Mouse (Mus musculus) layer of hippocampus, adult 9-10 months (tissue): ENCODE measurements around the gene Ankrd31.
A peak's percentile ranks its signal among the peaks of the same experiment; 100 is the strongest.
"Not testable (repeated sequence)": the region's sequence is repeated elsewhere in the genome, so short reads cannot be mapped to it uniquely, and the experiment has no call there.

Source experiments
- DNase-seq: peaks from one replicate; pipeline ENCODE4 v3.0.0; 2022; ENCODE audit warnings: low spot score

Ankrd31 gene

DNA sequence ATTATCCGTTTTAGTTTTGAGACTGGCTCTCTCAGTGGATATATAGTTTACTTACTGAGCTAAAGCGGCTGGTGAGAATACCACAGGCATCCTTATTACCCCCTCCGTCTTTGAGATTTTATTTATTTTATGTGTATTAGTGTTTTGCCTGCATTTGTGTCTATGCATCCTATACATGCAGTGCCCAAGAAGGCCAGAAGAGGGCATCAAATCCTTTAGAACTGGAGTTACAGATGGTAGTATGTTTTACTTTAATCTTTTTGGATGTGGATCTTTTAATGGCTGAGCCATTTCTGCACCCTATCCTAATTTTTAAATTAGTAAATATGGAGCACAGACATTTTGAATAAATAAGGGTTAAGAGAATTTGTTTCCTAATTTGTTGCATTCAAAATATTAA, 107.1 kb downstream of the Ankrd31 start:
- DNase-seq = peak; percentile 83

DNA sequence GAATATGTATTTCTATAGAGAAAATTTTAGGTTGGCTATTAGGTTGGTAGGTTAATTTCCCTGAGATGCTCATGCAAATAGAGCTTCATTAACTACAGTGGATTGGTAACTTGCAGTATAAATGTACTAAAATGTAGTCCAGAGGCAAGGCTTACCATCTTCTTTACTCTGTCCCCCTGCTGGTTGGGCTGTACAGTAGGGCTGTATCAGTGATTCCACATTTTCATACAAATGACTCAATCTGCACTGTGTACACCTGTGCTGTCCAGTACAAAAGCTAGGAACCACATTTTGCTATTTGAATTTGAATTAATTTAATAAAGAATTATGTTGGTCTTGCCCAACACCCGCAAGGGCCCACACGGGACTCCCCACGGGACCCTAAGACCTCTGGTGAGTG, 111.1 kb downstream of the Ankrd31 start:
- no peak for DNase-seq

DNA sequence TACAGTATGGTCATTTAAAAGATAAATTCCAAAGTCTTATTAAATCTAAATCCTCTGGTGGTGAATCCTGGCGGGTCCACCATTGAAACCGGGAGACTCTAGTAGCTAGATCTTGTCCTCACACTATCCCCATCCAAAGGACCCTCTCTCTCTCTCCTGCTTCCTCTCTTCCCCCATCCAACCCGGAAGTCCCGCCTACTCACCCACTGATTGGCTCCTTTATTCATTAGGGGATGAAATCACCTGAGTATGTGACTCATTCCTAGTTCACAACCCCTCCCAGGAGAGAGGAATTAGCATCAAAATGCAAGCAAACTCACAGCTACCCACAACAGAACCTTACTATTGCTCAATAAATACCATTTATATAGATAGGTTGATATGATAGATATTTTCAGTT, 122.7 kb downstream of the Ankrd31 start:
- DNase-seq = no peak

DNA sequence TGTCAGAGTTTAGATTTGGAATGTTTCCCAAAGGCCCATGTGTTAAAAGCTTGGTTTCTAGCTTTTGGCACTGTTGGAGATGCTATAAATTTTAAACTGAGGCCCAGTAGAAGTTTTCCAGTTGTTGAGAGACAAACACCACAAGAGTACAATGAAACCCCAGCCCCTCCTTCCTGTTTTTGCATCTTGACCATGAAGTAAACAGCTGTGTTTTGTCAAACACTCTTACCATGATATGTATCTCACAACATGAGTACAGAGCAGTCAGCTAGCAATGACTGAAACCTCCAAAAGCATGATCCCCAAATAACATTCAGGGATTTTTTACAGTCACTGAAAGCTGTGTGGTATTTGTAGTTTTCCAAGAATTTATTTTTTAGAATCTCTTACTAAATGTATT, 126.0 kb downstream of the Ankrd31 start:
- no peak for DNase-seq

- DNase-seq = peak; percentile 10
Observed at GRCm38 (mm10) chr13:96878220-96879057, 130.4 kb downstream of the Ankrd31 start.

- DNase-seq = no peak
Observed at GRCm38 (mm10) chr13:96884534-96884933, 136.5 kb downstream of the Ankrd31 start.

- no peak for DNase-seq
Observed at GRCm38 (mm10) chr13:96889985-96890384, 141.9 kb downstream of the Ankrd31 start.

- no peak for DNase-seq
Observed at GRCm38 (mm10) chr13:96895144-96895543, 147.1 kb downstream of the Ankrd31 start.

GRCm38 (mm10) chr13:96906717-96907116, 158.6 kb downstream of the Ankrd31 start:
- DNase-seq = no peak

DNA sequence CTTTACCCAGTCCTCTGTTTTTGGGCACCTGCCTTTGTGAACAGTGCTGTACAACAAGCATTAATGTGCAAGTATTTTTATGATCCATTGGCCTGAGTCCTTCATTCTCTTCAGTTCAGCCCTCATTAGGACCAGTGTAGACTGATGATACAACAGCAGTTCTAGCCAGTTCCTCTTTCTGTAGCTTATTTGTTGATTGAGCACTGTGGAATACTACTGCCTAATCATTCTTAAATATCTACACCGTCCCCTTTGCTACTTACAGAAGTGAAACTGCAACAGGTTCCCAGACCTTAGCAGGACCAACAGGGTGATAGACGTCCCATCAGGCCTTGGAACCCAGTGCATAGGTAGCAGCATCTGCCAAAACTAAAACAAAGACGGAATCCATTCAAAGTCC, 163.1 kb downstream of the Ankrd31 start:
- no peak for DNase-seq

DNA sequence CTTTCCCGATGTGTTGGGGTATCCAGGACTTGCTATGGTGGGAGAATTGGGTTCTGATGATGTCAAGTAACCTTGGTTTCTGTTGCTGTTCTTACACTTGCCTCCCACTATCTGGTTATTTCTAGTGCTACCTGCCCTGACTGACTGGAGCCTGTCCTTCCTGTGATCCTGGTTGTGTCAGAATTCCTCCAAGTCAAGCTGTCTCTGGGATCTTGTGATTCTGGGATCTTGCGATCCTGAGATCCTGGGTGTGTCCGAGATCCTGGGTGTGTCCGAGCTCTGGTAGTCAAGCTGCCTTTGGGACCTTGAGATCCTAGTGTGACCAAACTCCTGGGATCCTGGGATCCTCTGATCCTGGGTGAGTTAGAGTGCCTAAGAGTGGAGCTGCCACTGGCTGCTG, 175.1 kb downstream of the Ankrd31 start:
- not testable (repeated sequence) for DNase-seq

DNA sequence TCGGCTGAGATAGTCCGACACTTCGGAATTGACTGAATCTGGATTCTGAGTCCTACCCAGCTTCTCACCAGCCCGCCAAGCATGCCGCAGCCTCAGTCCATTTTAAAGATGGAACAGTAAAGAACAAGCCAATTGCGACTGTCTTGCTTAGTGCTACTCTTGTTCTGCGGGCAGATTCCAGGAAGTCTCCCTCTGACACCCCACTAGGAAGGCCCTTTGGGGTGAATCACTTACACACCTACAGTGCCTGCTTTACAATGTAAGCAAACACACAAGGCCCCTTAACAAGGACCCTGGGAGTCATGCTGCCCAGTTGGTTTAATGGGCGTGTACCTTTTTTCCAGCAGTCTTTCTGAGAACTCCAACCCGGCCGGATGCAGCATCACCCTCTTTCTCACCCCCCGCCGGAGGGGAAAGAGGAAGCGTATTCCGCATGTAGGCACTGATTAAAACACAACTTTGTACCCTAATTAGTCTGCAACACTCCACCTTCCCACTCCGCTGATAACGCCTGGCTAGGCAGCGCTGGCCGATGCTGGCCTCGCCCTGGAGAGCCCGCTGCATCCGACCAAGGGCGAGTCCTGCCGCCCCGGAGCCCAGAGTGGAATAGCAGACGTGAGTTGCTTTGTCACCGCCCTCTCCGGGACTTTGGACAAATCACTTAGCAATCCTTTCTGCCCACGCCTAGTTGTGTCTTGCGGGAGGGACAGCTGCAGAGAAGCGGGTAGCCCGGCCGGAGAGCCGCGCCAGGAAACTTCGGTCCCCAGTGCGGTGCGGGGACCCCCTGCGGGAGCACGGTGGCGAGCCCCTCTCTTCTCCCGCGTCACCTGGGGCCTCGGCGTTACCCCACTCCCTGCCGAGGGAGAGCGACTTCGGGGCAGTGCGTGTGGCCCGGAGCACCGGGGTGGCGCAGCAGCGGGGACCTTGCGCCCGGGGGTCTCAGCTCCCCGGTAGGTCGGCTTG, 176.2 kb downstream of the Ankrd31 start, which contains the start of gene Gcnt4:
Gene Gcnt4, plus strand, starts transcription at position 691 of the 963 bp plus-strand sequence.
- DNase-seq = no peak

DNA sequence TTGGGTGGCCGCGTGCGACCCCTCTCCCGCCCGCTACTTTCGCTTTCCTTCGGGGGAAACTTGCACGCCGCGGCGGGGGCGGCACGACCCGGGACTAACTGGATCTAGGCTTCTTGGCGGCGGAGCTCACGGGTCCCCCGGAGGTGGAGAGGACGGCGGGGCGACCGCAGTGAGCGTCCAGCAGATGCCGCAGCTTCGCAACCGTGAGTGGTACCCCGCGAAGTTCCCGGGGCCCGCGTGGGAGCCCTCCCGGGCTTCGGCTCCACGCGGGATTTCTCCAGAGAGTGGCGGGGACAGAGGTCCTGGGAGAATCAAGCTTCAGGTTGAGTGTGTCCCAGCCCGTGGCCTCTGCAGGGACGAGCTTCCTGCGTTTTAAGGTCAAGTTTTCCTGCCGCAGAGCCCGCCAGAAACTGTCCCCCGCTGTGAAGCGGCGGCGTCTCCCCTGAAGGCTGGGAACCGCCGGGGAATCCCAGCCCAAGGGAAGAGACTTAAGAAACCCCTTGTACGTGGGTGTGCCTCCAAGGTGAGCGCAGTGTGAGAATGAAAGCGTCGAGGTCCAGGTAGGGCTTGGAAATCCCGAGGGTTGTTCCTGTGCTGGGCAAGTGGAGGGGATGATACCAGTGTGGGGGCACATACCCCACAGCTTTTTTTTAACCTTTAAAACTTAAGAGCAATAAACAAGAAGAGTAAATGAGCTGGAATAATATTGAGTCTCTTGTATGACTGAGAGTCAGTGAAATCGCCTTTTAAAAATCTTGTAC, 177.1 kb downstream of the Ankrd31 start:
- DNase-seq = no peak

GRCm38 (mm10) chr13:96925991-96926725, 178.1 kb downstream of the Ankrd31 start:
- no peak for DNase-seq

GRCm38 (mm10) chr13:96927781-96928180, 179.7 kb downstream of the Ankrd31 start:
- no peak for DNase-seq

DNA sequence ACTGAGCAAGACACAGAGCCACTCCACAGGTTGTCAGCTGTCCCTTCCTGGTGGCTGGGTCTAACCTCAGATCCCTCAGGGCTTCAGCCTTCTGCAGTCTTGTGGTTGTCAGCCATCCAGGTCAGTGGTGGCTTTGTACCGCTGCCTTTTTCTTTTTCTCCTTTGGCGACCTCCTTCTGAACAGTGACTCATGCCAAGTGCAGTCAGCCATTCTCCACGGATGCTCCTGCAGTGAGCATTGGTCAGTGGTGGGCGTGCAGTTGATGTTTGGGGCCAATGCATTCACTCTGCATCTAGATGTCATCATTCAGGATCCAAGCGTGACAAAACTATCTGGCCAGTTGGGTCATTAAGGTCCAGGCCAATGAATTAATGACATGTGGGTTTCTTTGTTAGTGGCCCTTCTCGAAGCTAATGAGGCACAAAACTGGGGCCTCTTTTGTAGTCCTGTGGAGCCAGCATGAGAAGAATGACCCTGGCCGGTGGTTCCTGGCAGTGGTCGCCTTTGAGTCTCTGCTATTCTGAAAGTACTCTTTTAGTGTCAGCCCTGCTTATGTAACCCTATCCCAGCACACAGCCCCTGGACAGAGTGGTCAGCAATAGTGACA, 180.5 kb downstream of the Ankrd31 start:
- no peak for DNase-seq

DNA sequence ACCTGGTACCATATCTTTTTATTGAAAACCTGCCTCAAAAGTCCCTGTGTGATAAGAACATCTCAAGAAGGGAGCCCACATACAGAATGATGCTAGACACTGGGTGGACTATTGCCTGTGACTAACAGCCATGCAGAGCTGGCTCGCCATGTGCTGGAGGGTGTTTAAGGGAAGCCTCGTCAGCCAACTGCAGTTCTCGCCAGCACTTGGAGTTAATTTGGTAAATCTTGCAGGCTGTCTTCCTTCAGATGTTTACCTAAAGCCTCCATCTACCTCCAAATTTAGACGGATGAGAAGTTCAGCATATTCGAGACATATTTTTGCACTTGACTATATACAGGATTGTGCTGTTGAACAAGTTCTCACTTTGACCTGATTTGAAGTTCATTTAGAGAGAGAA, 184.7 kb downstream of the Ankrd31 start:
- no peak for DNase-seq

DNA sequence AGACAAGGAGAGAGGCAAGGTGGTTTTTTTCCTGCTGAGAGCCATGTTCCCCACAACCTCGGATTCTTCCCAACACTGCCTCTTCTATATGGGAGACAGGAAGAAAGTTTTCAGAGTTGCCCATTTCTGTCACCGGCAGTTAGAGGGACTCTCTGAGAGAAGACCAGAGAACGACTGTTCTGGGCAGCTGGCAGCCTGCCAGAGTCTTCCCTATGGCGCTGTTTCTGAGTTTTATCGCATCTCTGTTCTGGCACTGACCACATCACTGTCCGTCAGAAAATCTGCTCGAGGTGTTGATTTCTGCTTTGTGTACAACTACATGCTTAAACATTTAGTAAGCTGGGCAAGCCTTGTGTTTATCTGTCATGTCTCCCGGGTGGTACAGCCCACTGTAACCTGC, 185.3 kb downstream of the Ankrd31 start:
- DNase-seq = no peak

- no peak for DNase-seq
Observed at GRCm38 (mm10) chr13:96936173-96936777, 188.2 kb downstream of the Ankrd31 start.

DNA sequence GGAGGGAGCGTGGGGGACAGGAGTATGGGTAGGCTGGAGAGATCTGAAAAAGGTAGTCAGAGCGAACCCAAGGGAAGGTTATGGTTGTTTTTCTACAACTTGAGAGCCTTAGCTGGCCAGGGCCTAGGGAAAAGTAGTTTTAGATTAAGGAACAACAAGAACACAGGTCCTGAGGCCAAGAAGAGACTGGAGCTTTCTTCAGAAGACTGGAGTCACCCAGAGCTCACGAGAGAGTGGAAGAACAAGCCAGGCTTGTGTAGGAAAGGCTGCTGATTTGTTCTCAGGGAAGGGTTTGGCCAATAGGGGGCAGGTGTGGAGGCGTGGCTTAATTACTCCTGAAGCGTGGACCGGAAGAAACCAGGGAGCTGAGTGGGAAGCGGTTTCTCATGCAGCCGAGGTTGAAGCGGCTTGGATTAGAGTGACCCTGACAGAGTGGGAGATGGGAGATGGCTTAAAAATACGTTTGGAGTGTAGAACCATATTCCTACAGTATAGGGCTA, 189.0 kb downstream of the Ankrd31 start:
- no peak for DNase-seq
